Mouse (Mus musculus) stomach, postnatal 0 days (tissue): ENCODE data around the gene Med16. TPM values are rescaled to one million over a fixed set of nuclear protein-coding genes. Genes with fewer than 3 reads are reported as not detected.
A peak's percentile ranks its signal among the peaks of the same experiment; 100 is the strongest.

Source experiments
- ATAC-seq: fragments of 200-750 bp; cut with Nextera tagmentation; 2 replicates; pipeline ENCODE4 v1.8.0; 2017; ENCODE audit not compliant: low FRiP score, low TSS enrichment
- DNase-seq: peaks from one replicate; pipeline ENCODE4 v3.0.0-alpha.2; 2016; ENCODE audit warnings: low spot score
- H3K27ac ChIP-seq: fragments of 300-500 bp; sonication (generic); replicated peaks from 2 replicates; pipeline ENCODE4 v1.5.1; 2014; ENCODE audit warnings: mild to moderate bottlenecking, control low read depth
- H3K27me3 ChIP-seq: fragments of 300-500 bp; sonication (generic); 2 replicates; pipeline ENCODE4 v1.6.1; 2014; ENCODE audit warnings: low read length; ENCODE audit not compliant: control insufficient read depth, insufficient read depth
- H3K36me3 ChIP-seq: fragments of 300-500 bp; sonication (generic); 2 replicates; pipeline ENCODE4 v1.6.1; 2014; ENCODE audit warnings: low read length, mixed read lengths; ENCODE audit not compliant: control insufficient read depth, insufficient read depth
- H3K4me1 ChIP-seq: fragments of 300-500 bp; sonication (generic); replicated peaks from 2 replicates; pipeline ENCODE4 v1.6.1; 2014; ENCODE audit warnings: antibody characterized with exemption; ENCODE audit not compliant: control insufficient read depth, insufficient read depth
- H3K4me2 ChIP-seq: fragments of 300-500 bp; sonication (generic); replicated peaks from 2 replicates; pipeline ENCODE4 v1.6.1; 2014; ENCODE audit warnings: low read depth, mild to moderate bottlenecking, control low read depth, moderate library complexity
- H3K4me3 ChIP-seq: fragments of 300-500 bp; sonication (generic); 2 replicates; pipeline ENCODE4 v1.5.1; 2014; ENCODE audit warnings: low read depth, low read length, control low read depth
- H3K9ac ChIP-seq: fragments of 300-500 bp; sonication (generic); 2 replicates; pipeline ENCODE4 v1.6.1; 2014; ENCODE audit warnings: mild to moderate bottlenecking, low read length, control low read depth, mixed read lengths
- H3K9me3 ChIP-seq: fragments of 300-500 bp; sonication (generic); 2 replicates; pipeline ENCODE4 v1.6.1; 2016; ENCODE audit warnings: low read length; ENCODE audit not compliant: control insufficient read depth
- CTCF ChIP-seq: IDR thresholded peaks from 2 replicates; pipeline ENCODE4 v1.5.1; 2016; ENCODE audit warnings: antibody characterized with exemption, low read depth, mild to moderate bottlenecking, moderate library complexity
- EP300 ChIP-seq: optimal IDR thresholded peaks from 2 replicates; pipeline ENCODE3; 2016; ENCODE audit warnings: antibody characterized with exemption
- whole genome bisulfite sequencing: fragments of 180-500 bp; shearing (Covaris S2); extraction: QIAGEN DNeasy Blood & Tissue Kit; methylation state at CpG from one replicate; pipeline ENCODE4 v1.1.7; 2014; 5-methylcytosine and 5-hydroxymethylcytosine counted together
- polyA plus RNA-seq: library from polyadenylated mRNA; unstranded; fragments of >200 nt; fragmentation: Nextera tagmentation; extraction: Ambion mirVana; gene quantifications from 2 replicates; pipeline ENCODE4 v1.2.1, GENCODE M21; 2015

Med16 gene
- 25.6 and 29.7 TPM in 2 replicates for polyA plus RNA-seq

GRCm38 (mm10) chr10:79908167-79909091 is at the start of gene Med16:
Gene Med16, minus strand, starts transcription at chr10:79908923.
- DNase-seq (peak; percentile 97), ATAC-seq (peak; percentile 95)
- H3K9me3 ChIP-seq = no peaks in the 10 kb centered on the region
- peak within 1 kb of the TSS; percentile 97 for H3K27ac ChIP-seq
- peak within 1 kb of the TSS; percentile 94 for H3K9ac ChIP-seq
- peak within 1 kb of the TSS; percentile 45 for H3K4me2 ChIP-seq
- H3K36me3 ChIP-seq = peaks cover 29% of the 10 kb centered on the region
- peak within 1 kb of the TSS; percentile 76 for H3K4me3 ChIP-seq
- no peaks in the 10 kb centered on the region for H3K4me1 ChIP-seq
- no peak for TF ChIP-seq CTCF
- no peak for TF ChIP-seq EP300
- no peaks in the 10 kb centered on the region for H3K27me3 ChIP-seq
- under 1% methylated on average over 52 of the region's 52 CpGs for WGBS

GRCm38 (mm10) chr10:79958140-79958816 is 49.6 kb upstream of the Med16 start:
- no peak overlapping the region for H3K27ac ChIP-seq
- peaks cover 6% of the 10 kb centered on the region; the same call in 1 of the 2 replicates for H3K36me3 ChIP-seq
- no peak overlapping the region for H3K9ac ChIP-seq
- no peak overlapping the region for H3K4me3 ChIP-seq
- TF ChIP-seq EP300 (no peak), CTCF (peak; percentile 99)
- H3K4me2 ChIP-seq = peak overlapping the region; percentile 23; the same call in 1 of the 2 replicates
- DNase-seq (peak; percentile 84), ATAC-seq (peak; percentile 19; the same call in 1 of the 2 replicates)
- no peaks in the 10 kb centered on the region for H3K27me3 ChIP-seq
- 15% methylated on average over 21 of the region's 21 CpGs for WGBS
- no peaks in the 10 kb centered on the region for H3K4me1 ChIP-seq
- no peaks in the 10 kb centered on the region for H3K9me3 ChIP-seq

GRCm38 (mm10) chr10:79956643-79957154 is 48.0 kb upstream of the Med16 start:
- H3K9ac ChIP-seq = no peak overlapping the region
- TF ChIP-seq CTCF (no peak), EP300 (no peak)
- no peaks in the 10 kb centered on the region for H3K27me3 ChIP-seq
- H3K4me2 ChIP-seq = no peak overlapping the region
- no peaks in the 10 kb centered on the region for H3K4me1 ChIP-seq
- 39% methylated on average over 4 of the region's 4 CpGs for WGBS
- H3K27ac ChIP-seq = no peak overlapping the region
- DNase-seq (no peak), ATAC-seq (no peak)
- no peak overlapping the region for H3K4me3 ChIP-seq
- no peaks in the 10 kb centered on the region for H3K9me3 ChIP-seq
- H3K36me3 ChIP-seq = peaks cover 7% of the 10 kb centered on the region

- no peak for DNase-seq
- Histone ChIP-seq H3K9ac (no peak overlapping the region), H3K27ac (no peak overlapping the region)
These were observed 47.0 kb upstream of the Med16 start for GRCm38 (mm10) chr10:79955691-79956090.

GRCm38 (mm10) chr10:79953946-79954345 is 45.2 kb upstream of the Med16 start:
- Histone ChIP-seq H3K9ac (no peak overlapping the region), H3K36me3 (peaks cover 24% of the 10 kb centered on the region), H3K9me3 (no peaks in the 10 kb centered on the region), H3K27ac (no peak overlapping the region), H3K4me3 (no peak overlapping the region), H3K27me3 (no peaks in the 10 kb centered on the region), H3K4me1 (no peaks in the 10 kb centered on the region), H3K4me2 (no peak overlapping the region)
- TF ChIP-seq EP300 (no peak), CTCF (peak; percentile 79)
- DNase-seq (no peak), ATAC-seq (0 out of 2 replicates have a peak, but pooled peaks have one; percentile 10)
- 82% methylated on average over 6 of the region's 6 CpGs for WGBS

More at GRCm38 (mm10) chr10:79955691-79956090, 47.0 kb upstream of the Med16 start:
- Histone ChIP-seq H3K4me3 (no peak overlapping the region), H3K4me1 (no peaks in the 10 kb centered on the region), H3K27me3 (no peaks in the 10 kb centered on the region), H3K4me2 (no peak overlapping the region), H3K36me3 (peaks cover 16% of the 10 kb centered on the region; the same call in 1 of the 2 replicates), H3K9me3 (no peaks in the 10 kb centered on the region)
- ATAC-seq = no peak
- TF ChIP-seq EP300 (no peak), CTCF (no peak)
- WGBS = 60% methylated on average over 9 of the region's 9 CpGs
